Mouse (Mus musculus): Measurements from ENCODE around the gene Prdx2. TPM values are rescaled to one million over a fixed set of nuclear protein-coding genes. Genes with fewer than 3 reads are reported as not detected.

Gene Prdx2
- polyA plus RNA-seq, 1 experiment, result 183 TPM

DNA sequence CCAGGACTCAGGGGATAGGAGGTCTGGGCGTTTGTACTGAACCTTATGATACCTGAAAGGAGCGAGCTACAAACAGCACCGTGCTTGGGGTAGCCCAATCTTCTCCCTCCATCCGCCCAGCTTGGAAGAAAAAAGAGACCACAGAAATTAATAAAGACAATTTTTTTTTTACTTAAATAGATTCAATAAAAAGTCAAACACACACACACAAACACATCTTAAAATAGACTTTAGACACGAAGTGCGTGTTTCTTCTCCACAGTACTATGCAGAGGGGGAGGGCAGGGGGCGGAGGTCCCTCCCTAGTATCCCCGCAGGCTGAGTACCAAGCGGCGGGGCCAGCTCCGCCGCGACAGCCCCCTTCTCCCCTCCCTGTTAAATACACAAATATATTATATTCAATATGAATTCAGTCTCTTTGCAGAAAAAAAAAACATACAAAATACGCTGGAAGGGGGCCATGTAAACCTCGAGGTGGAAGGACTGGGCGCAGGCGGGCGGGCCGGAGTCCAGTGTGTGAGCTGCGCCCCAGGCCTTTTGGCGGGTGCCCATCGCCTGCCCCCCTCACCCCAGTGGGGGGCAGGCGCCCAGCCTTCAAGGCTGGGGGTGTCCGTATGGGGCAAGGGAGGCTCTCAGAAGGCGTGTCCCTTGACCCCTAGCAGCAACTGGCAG lies 7.5 kb downstream of the Prdx2 start:
- DNase-seq (ENCODE audit: low read depth, low spot score), result no peak
- under 1% methylated on average over 25 of the region's 25 CpGs for WGBS

DNA sequence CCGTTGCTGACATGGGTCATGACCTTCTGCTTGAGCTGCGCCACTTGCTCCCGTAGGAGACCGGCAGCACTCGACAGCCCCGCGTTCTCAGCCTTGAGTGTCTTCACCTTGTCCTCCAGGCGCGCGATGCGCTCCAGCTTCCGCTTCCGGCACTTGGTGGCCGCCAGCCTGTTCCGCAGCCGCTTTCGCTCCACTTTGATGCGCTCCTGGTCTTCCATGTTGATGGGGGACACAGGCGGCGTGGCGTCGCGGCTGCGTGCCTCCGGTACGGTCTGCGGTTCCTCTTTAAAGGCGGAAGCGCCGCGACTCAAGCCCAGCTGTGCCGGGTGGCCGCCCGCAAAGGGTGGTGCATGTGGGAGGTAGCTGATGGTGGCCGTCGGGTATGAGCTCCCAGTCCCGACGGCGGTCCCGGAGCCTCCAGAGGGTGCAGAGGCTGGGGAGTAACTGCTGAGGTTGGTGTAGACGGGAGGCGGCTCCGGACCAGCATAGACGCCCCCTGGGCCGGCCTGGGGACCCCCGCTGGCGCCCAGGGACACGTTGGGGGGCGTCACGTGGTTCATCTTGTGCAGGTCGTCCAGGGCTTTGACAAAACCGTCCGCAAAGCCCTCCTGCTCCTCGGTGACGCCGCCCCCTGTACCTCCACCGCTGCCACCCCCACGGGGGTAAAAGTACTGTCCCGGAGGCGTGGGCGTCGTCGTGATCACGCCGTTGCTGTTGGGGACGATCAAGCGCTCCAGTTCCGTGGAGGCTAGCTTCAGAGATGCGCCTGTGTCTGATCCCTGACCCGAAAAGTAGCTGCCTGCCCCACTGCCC lies 8.3 kb downstream of the Prdx2 start:
- DNase-seq (ENCODE audit: low read depth, low spot score), result no peak
- WGBS, result under 1% methylated on average over 70 of the region's 70 CpGs

DNA sequence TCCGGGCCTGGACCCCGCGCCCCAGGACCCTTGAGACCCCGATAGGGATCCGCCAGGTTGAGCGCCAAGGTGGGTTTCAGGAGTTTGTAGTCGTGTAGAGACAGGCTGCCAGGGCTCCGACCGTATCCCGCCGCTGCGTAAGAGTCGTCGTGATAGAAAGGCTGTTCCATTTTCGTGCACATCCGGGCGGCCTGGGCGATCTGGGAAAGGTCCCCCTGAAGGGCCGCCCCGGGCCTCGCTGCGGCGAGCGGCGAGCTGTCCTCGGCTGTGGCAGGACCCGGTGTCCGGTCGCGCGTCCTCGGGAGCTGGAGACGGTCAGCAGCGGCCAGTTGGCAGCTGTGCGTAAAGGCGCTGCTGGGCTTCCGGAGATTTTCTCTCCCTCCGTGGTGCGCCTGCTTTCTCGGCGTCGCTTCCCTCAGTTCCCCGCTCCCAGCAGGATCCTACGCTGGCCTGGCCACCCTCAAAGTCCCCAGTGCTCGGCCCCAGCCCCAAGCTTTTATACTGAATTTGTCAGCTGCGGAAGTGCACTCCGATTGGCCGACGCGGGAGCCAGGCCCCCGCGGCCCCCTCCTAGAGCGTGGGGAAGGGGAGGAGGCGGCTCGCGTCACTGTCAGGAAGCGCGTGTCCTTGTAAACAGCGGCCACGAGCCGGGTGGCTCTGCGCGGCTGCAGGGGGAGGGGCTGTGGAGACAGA lies 9.0 kb downstream of the Prdx2 start, which contains the start of gene Junb:
Gene Junb, minus strand, starts transcription at position 471 of the 693 bp plus-strand sequence.
- DNase-seq (ENCODE audit: low read depth, low spot score), result no peak
- under 1% methylated on average over 62 of the region's 63 CpGs for WGBS

DNA sequence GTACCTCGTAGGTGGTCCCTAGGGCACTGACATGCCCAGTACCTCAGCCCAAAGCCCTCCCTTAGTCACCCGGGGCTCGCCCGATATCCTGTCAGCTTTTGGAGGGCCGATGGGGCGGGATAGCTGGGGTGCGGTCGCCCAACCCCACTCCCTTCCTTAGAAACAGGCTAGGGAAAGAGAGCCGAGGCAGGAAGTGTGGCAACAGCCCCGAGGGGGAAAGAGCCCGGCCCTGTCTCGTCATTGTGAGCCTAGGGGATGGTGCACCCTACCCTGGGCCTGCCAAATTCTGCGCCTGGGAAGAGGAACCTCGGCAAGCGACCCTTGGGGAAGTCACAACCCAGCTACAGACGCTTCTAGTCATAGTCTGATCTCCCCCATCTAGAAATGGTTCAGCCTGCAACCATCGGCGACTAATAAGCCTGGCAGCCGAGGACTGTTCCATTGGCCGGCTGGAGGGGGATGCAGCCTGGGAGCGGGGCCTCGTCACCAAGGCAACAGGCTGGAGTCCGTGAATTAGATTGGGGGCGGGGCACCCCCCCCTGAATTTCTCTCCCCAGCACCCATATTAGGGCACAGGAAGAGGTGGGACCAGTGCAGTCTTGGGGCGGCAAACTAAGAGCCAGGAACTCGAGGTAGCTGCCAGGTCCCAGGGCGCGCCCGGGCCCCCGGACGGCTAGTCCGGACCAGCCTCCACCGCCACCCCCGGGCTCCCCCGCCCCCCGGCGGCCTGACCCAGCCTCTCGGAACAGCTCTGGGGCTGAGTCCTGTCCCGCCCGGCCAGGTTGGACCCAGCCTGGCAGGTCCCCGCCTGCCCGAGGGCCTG lies 10.4 kb downstream of the Prdx2 start:
- WGBS, result 1% methylated on average over 42 of the region's 42 CpGs
- DNase-seq (ENCODE audit: low read depth, low spot score), result no peak

DNA sequence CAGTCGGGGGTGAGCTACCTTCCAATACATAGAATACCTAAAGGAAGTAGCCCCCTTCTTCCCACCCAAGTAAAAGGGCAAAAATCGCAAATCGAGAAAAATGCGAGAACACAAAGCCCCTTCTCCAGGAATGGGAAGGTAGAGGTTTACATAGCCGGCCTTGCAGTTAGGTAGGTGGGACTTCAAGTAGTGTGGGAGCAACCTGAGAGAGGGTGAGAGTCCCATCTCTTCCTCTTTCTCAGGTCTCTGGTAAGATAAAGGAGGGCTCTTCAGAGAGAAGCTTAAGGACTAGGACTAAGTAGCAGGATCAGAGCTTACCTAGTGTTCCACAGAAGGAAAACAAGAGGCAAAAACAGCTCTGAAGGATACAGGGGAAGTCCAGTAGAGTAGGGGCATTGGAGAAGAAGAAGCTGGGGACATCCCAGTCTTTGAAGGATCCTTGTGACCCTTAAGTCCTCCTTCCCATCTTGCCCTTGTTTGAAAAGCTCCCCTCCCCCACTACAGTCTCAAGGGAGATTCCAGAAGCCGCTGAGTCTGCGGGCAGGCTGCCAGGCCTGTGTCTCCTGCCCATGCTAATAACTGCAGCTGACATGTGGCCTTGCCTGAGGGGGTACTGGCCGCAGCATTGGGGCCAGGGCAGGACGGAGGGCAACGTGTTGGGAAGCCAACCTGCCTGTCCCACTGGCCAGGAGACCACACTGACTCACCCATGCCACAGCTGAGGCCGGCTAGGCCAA lies 11.4 kb downstream of the Prdx2 start:
- 12% methylated on average over 11 of the region's 11 CpGs for WGBS
- no peak for DNase-seq (ENCODE audit: low read depth, low spot score)

DNA sequence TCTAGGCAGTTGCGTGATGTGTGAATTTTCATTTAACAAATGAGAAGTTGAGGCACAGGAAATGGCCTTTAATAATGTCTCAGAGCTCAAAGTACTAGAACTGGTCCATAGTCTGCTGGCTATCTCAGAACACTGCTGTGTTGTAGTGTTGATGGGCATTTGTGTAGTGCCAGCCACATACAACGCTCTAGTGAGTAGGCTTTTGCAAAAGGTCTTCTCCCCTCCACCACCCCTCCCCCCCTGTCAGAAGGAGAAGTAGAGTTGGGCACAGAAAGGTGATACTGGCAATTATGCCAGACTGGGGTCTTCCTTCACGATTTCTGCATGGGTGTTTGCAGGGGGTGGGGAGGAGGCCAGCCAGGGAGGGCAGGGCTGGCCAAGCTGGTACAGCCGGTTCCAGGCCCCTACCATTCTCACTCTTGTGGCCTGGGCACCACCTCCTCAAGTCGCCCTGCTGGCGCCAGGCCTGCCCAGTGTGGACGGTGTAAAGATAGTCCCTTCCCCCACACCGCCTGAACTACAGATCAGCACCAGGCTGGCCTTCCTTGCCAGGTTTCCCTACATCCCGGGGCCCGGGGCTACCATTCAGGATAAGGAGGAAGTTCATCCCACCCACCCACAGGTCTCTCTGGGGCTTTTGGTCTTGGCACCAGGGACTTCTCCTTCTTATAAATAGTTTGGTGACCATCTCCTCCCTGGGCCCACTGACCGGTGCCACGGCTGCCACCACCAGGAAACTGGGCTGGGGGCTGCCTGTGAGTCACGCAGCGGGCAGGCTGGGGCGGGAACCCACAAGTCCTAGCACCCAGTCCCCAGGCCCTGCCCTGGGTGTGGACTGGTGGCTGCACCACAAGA lies 12.5 kb downstream of the Prdx2 start:
- 36% methylated on average over 15 of the region's 15 CpGs for WGBS

DNA sequence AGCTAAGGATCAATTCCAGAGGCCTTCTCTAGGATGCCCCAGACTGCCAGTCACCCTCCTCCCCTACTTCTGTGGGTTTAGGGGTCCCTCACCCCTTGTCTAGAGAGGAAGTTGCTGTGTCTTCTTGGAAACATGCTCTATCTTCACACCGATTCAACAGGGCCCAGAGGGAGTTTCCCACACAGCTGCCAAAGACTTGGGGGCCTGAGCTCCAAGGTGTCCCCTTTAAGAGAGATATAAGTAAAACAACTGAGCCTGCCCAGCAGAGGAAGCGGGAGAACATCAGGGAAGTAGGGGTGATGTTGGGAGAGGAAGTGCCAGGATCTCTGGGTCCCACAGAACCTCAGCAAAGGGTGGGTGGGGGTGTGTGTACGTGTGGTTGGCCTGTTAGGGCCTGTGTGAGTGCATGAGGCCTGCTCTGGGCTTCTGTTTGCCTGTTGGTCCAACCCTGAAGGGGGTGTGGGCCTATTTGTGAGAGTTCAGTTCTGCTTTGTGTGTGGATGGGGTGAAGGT lies 13.2 kb downstream of the Prdx2 start:
- 49% methylated on average over 3 of the region's 3 CpGs for WGBS

More for the DNA sequence above, 12.5 kb downstream of the Prdx2 start:
- no peak for DNase-seq (ENCODE audit: low read depth, low spot score)

DNA sequence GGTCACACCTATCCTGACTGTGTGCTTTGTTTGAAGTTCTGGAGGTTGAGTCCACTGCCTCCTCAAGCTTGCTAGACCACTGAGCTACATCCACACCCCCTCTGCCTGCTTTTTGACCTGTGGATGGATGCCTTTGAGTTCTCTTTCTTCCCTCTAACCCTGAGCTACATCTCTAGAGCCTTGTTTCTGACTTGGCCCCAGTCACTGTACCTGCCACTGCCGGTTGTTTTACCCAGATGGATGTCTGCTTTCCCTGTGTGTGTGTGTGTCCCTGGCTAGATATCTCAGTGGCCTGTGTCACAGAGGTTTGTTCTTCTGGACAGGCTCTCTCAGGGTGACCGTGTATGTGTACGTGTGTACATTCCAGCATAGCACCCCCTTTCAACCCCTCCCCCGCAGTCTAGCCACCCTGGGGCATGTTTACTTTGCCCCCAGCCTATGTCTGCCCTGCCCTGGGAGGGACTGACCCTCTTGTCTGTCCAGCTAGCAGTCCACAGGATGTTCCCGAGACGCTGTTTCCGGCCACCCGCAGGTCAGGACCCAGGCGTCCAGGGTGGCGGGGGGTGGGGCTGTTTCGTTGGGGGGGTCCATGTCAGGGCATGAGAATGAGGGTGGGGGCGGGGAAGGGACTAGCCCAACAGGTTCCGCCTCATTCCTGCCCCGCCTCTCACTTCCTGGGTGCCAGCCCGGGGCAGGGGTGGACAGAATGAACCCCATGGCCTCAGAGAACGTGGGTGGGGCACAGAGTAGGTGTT lies 15.1 kb downstream of the Prdx2 start:
- 4% methylated on average over 16 of the region's 16 CpGs for WGBS
- no peak for DNase-seq (ENCODE audit: low read depth, low spot score)

More for the DNA sequence above, 13.2 kb downstream of the Prdx2 start:
- no peak for DNase-seq (ENCODE audit: low read depth, low spot score)

DNA sequence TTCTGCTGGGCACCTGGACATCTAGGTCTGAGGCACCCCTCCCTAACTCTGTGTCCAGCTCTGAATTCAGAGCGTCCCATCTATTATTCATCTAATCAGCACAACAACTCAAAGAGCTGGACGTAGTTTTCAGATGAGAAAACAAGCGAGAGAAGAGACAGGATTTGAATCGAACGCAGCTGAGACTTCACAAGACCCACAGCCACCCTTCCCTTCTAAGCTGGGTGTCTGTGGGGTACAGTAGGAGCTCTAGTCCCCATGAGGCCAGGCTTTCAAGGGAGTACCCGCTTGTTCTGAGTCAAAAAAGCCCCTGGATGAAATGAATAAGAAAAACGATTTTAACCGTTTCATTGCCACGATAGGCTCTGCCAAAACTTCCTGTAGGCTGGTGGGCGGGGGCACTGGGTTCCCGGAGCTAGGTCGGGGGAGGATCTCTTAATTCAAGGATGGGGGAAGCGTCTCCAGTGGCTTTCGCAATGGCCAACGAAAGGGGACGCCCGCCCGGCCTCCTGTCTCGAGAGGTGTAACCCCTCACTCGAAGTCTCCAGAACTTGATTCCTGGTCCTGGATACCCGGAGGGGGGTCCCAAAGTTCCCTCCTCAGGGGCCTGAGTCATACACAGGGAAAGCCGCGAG lies 15.8 kb downstream of the Prdx2 start:
- DNase-seq (ENCODE audit: low read depth, low spot score), result no peak
- WGBS, result 1% methylated on average over 23 of the region's 23 CpGs

DNA sequence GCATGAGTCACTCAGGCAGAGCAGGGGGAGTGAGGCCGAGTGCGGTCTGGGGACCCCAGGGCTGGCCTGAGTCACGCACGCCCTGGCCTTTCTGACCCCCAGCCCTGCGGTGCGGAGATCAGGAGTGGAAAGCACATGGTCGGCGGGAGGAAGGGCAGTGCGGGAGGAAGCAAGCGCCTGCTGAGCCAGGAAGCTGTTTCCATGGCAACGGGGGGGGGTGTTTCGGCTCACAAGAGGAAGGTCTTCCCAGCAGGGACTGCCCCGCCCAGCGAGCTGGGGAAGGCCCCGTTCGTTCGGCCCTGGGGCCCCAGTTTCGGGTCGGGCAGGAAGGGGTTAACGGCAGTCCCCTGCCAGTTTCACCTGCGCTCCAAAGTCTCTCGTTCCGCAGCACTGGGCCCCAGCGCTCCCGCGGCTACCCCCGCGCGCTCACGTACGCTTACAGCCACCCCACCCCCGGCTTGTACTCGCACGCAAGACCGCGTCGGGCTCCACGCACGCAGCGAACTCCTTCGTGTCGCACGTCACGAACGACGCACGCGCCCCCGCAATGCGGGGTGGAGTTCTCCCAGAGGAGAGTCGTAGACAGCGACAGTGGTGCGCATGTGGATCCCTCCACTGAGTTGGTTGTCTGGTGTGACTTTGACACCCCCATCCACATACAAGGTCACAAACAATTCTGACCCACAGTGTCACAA lies 16.4 kb downstream of the Prdx2 start:
- WGBS, result under 1% methylated on average over 53 of the region's 53 CpGs
- DNase-seq (ENCODE audit: low read depth, low spot score), result no peak

DNA sequence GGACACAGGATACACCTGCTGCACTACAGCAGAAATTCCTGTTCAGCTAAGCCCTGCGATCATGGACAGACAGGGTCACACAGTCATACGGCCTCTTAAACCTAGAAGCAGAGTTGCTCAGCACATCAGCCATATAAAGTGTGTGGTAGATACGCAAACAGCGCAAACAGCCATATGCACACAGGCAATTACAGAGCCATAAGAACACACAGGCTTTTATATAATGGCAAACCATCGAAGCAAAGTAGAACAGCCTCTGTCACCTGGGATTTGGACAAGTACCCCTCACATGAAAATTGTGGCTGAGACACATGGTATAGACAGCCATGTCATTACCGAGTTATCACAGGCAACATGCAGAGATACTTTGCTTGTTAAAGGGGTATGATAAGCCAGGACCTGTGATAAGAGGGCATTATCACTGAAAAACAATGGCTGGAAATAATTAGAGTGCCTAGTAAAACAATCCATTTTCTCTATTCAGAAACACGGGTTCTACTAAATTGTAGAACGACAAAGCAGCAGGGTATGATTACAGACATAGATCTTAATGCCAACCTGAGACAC lies 17.1 kb downstream of the Prdx2 start:
- 24% methylated on average over 8 of the region's 8 CpGs for WGBS
- DNase-seq (ENCODE audit: low read depth, low spot score), result no peak

DNA sequence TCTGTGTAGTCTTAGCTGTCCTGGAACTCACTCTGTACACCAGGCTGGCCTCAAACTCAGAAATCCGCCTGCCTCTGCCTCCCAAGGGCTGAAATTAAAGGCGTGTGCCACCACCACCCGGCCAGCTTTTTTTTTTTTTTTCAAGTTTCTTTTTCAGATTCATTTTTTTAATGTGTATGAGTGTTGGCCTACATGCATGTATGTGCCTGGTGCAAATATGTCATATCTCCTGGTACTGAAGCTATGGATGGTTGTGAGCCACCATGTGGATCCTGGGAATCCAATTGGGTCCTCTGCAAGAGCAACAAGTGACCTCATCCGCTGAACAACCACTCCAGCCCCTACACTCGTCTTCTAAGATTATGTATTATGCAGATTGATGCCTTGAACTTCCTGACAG lies 18.0 kb downstream of the Prdx2 start:
- 72% methylated on average over 5 of the region's 5 CpGs for WGBS
- no peak for DNase-seq (ENCODE audit: low read depth, low spot score)

DNA sequence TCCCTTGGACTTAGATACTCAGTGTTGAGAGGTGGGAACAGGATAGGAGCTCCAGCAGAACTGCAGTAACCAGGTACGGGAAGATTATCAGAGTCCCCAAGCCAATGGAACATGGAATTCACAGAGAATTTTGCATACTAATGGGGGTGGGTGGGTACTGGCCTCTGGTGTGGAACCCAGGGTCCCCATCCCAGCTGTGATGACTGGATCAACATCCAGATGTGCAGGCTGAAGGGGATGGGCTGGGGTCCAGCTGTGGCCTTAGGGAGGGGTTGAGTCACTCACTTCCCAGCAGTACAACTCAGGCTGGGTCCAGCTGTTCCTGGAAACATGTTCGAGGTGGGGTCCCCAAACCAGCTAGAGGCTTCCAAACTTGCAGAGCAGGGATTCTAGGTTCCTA lies 18.5 kb downstream of the Prdx2 start:
- no peak for DNase-seq (ENCODE audit: low read depth, low spot score)
- 74% methylated on average over 2 of the region's 2 CpGs for WGBS

DNA sequence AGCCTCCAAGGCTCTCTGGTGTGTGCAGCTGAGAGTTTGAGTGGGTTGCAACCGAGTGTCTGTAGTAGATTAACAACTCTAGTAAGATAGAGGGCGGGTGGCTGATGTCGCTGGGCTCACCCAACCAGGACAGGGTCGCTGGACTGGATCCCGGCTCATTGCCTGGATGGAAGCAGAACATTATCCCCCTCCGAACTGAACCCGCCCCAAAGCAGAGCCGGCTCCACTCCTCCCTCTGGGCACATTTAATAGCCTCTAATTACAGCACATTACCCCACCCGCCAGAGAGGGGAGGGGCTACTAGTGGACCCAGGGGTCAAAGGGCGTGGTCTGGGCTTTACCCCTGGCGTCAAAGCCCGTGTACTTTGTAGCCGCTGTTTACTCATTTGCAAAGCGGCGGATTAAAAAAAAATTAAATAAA lies 19.9 kb downstream of the Prdx2 start:
- WGBS, result 3% methylated on average over 15 of the region's 15 CpGs
- DNase-seq (ENCODE audit: low read depth, low spot score), result no peak

DNA sequence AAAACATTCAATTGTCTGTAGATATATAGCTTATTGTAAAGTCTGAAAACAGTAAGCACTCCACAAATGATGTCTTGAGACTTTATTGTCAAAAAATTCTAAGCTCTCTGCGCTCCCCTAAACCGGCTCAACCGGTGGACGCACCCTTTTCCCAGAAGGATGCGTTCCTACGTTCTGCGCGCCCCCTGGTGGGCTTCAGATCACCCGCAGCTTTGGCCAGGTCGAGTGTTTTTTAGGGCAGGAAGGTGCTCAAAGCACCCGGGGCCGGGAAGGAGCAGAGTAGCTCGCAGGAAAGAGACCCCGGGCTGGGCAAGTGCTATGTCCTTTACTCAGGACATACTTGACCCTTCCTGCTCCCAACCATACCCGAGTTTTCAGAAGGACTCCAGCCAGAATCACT lies 20.4 kb downstream of the Prdx2 start:
- under 1% methylated on average over 15 of the region's 15 CpGs for WGBS
- no peak for DNase-seq (ENCODE audit: low read depth, low spot score)

DNA sequence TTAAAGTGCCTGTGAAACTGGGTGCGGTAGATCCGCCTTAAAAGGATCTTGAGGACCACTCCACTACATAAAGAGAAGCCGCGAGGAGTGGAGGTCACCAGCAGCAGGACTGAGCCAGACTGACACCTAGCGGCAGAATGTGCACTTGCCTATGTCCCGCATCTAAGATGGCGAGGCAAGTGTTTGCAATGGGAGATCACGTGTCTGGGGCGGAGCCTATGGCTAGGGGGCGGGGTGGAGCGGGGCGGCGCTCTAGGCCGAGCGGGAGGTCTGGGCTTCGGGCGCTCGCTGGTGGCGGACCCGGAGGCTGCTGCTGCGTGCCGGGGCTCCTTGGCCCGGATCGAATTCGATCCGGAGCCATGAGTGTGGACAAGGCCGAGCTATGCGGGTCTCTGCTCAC lies 21.0 kb downstream of the Prdx2 start, which contains the start of gene Hook2:
Gene Hook2, plus strand, starts transcription at position 255 of the 400 bp plus-strand sequence.
- DNase-seq (ENCODE audit: low read depth, low spot score), result peak; percentile 98
- WGBS, result 1% methylated on average over 28 of the region's 28 CpGs

All from large intestine, adult 2 months (tissue).